Mouse (Mus musculus): ENCODE results near the gene Gtpbp3.

- TF ChIP-seq CTCF (conservative IDR thresholded peaks at IDR 0.05 in 1 of 2, IDR thresholded peaks at IDR 0.05 in 1 of 2; ENCODE audit: low read depth in 2 of 2, low read length in 2 of 2) (peak in 1 of 2 experiments; percentile 10; a peak in 2 of 4 replicates), TBP (conservative IDR thresholded peaks at IDR 0.05; ENCODE audit: low read depth, low read length) (no peak), MAZ (IDR thresholded peaks at IDR 0.05; ENCODE audit: low read depth, low read length) (no peak), JUND (conservative IDR thresholded peaks at IDR 0.05; ENCODE audit: low read depth, low read length) (no peak), MEF2A (IDR thresholded peaks at IDR 0.05; ENCODE audit: borderline replicate concordance, low read depth, low read length) (no peak), SIN3A (IDR thresholded peaks at IDR 0.05; ENCODE audit: low read length) (no peak), MYC (IDR thresholded peaks at IDR 0.05; ENCODE audit: low read depth, low read length) (no peak), POLR2A (IDR thresholded peaks at IDR 0.05; ENCODE audit: low read depth, low read length) (no peak; the same call in 1 of the 2 replicates), ZNF384 (IDR thresholded peaks at IDR 0.05; ENCODE audit: low read depth, low read length) (no peak), CHD1 (IDR thresholded peaks at IDR 0.05; ENCODE audit: low read depth, low read length) (no peak), EP300 (IDR thresholded peaks at IDR 0.05; ENCODE audit: low read length) (no peak)
Observed at GRCm38 (mm10) chr8:71476099-71476940, 11.6 kb upstream of the Gtpbp3 start.
